Mouse (Mus musculus) gastrocnemius, postnatal 36 days (tissue): ENCODE data around the gene Ndufaf4. TPM values are rescaled to one million over a fixed set of nuclear protein-coding genes. Genes with fewer than 3 reads are reported as not detected.

Experiments used
- total RNA-seq, 2 experiments: library from RNA; stranded (reverse); gene quantifications; 2 replicates each; pipeline ENCODE4 v1.2.3; 2021

Gene Ndufaf4
- total RNA-seq, 2 experiments from 2014 or later, result 38.6 to 40.5 TPM

Other genes starting within 250 kb of the Ndufaf4 start
- under 1 TPM in 1 of 2 experiments, not detected in 1; 0.10 TPM for gene Klhl32, start 47.0 kb upstream of the Ndufaf4 start, total RNA-seq
- gene Gpr63, start 68.3 kb downstream of the Ndufaf4 start, total RNA-seq, result 1 to 10 TPM in 1 of 2 experiments, under 1 TPM in 1; 0.76 to 1.1 TPM